ENCODE assay signal across 18 mouse cellular contexts in the genomic region with DNA sequence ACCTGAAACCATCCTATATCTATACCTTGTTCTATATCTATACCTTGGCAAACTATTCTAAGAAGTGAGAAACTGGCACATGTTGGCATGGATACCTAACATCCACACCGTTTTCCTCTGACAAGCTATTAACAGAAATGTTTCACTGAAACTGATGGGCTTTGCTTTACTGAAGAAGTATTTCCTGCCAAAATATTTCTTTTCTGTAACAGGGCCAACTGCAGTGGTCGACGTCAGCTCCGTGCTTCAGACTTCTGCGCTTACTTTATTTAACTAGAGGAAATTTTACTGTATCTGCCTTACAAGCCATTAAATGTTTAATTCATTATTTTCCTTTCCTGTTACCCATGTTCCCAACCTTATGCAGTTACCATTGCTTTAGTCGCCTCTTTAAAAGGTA.
DNase-seq lines count a peak whose midpoint lies in the region; ATAC-seq and TF ChIP-seq lines count a peak whose summit lies in the region.
"Had no signal": no experiment of that assay in that cellular context is flagged by ENCODE, and none has a peak within 500 bp of the region (broad histone marks: within the 10 kb centered on the region; RNA-seq: fewer than 3 reads in every experiment).

No protein-coding gene starts in this region.

- no peak for TF ChIP-seq CTCF in forebrain, postnatal 0 days (IDR thresholded peaks at IDR 0.05; ENCODE audit: low read depth)
- TF ChIP-seq CTCF in lung, embryonic 14.5 days (IDR thresholded peaks at IDR 0.05; ENCODE audit: low read depth), result no peak

- DNase-seq in embryonic facial prominence, embryonic 14.5 days (ENCODE audit: low spot score), result peak; percentile 39
- no peak for DNase-seq in embryonic facial prominence, embryonic 10.5 days (ENCODE audit: low spot score)
- DNase-seq in forebrain, postnatal 0 days, result peak; percentile 28
- peak; percentile 62 for DNase-seq in lung, embryonic 14.5 days
- DNase-seq in lung, adult 18-20 months, result no peak
- DNase-seq in midbrain, embryonic 10.5 days (ENCODE audit: low spot score), result no peak
- DNase-seq: adrenal gland, adult 8-10 months; adrenal gland, postnatal 36 days; B cell, adult 2 months; gastrocnemius, postnatal 36 days; heart, adult 11 months; heart, postnatal 36 days had no signal

- H3K9me3 ChIP-seq in embryonic facial prominence, embryonic 14.5 days (ENCODE audit: control insufficient read depth, low read length), result no peaks in the 10 kb centered on the region
- no peaks in the 10 kb centered on the region for H3K9me3 ChIP-seq in embryonic facial prominence, embryonic 10.5 days
- H3K9me3 ChIP-seq in forebrain, postnatal 0 days (ENCODE audit: low read length), result no peaks in the 10 kb centered on the region
- no peaks in the 10 kb centered on the region for H3K9me3 ChIP-seq in forebrain, embryonic 12.5 days
- no peaks in the 10 kb centered on the region for H3K9me3 ChIP-seq in lung, embryonic 14.5 days (ENCODE audit: low read depth, low read length)
- no peaks in the 10 kb centered on the region for H3K9me3 ChIP-seq in midbrain, embryonic 10.5 days (replicated peaks)
- H3K9me3 ChIP-seq: G1E; heart, embryonic 13.5 days; hindbrain, embryonic 12.5 days had no signal

- 60% methylated on average over 6 of the region's 6 CpGs for WGBS in embryonic facial prominence, embryonic 14.5 days
- WGBS in embryonic facial prominence, embryonic 10.5 days, result 84% methylated on average over 6 of the region's 6 CpGs
- WGBS in forebrain, postnatal 0 days, result 35% methylated on average over 6 of the region's 6 CpGs
- WGBS in forebrain, embryonic 12.5 days, result 80% methylated on average over 6 of the region's 6 CpGs
- 53% methylated on average over 6 of the region's 6 CpGs for WGBS in lung, embryonic 14.5 days
- 86% methylated on average over 6 of the region's 6 CpGs for WGBS in midbrain, embryonic 10.5 days

- no peak for ATAC-seq in embryonic facial prominence, embryonic 14.5 days (ENCODE audit: low read depth)
- no peak for ATAC-seq in forebrain, postnatal 0 days
- no peak for ATAC-seq in forebrain, embryonic 12.5 days (ENCODE audit: low FRiP score)
- no peak for ATAC-seq in lung, embryonic 14.5 days (ENCODE audit: insufficient read depth)
- ATAC-seq: CD4-positive, CD25-positive, alpha-beta regulatory T cell, adult 4 months; inflammation-experienced regulatory T-cells, adult 6 months had no signal

- no peak overlapping the region for H3K9ac ChIP-seq in embryonic facial prominence, embryonic 14.5 days (ENCODE audit: low read depth, low read length)
- no peak overlapping the region for H3K9ac ChIP-seq in forebrain, postnatal 0 days
- H3K9ac ChIP-seq in forebrain, embryonic 12.5 days, result no peak overlapping the region
- H3K9ac ChIP-seq in lung, embryonic 14.5 days, result no peak overlapping the region
- H3K9ac ChIP-seq: heart, embryonic 13.5 days; hindbrain, embryonic 12.5 days had no signal

- no peaks in the 10 kb centered on the region for H3K36me3 ChIP-seq in embryonic facial prominence, embryonic 14.5 days (ENCODE audit: control insufficient read depth, insufficient read depth, low read length)
- no peaks in the 10 kb centered on the region for H3K36me3 ChIP-seq in embryonic facial prominence, embryonic 10.5 days (replicated peaks)
- no peaks in the 10 kb centered on the region for H3K36me3 ChIP-seq in forebrain, postnatal 0 days (ENCODE audit: insufficient read depth)
- H3K36me3 ChIP-seq in forebrain, embryonic 12.5 days (replicated peaks), result no peaks in the 10 kb centered on the region
- H3K36me3 ChIP-seq in lung, embryonic 14.5 days (ENCODE audit: insufficient read depth), result no peaks in the 10 kb centered on the region
- H3K36me3 ChIP-seq in midbrain, embryonic 10.5 days, result no peaks in the 10 kb centered on the region
- H3K36me3 ChIP-seq: G1E; heart, embryonic 13.5 days; hindbrain, embryonic 12.5 days had no signal

- no peaks in the 10 kb centered on the region for H3K4me1 ChIP-seq in embryonic facial prominence, embryonic 14.5 days (ENCODE audit: control insufficient read depth, insufficient read depth, low read length)
- H3K4me1 ChIP-seq in embryonic facial prominence, embryonic 10.5 days, result no peaks in the 10 kb centered on the region
- no peaks in the 10 kb centered on the region for H3K4me1 ChIP-seq in forebrain, postnatal 0 days (ENCODE audit: insufficient read depth)
- H3K4me1 ChIP-seq in forebrain, embryonic 12.5 days, result no peaks in the 10 kb centered on the region
- H3K4me1 ChIP-seq in lung, embryonic 14.5 days (ENCODE audit: insufficient read depth), result no peaks in the 10 kb centered on the region
- no peaks in the 10 kb centered on the region for H3K4me1 ChIP-seq in midbrain, embryonic 10.5 days
- H3K4me1 ChIP-seq: heart, embryonic 13.5 days; hindbrain, embryonic 12.5 days had no signal

- no peak overlapping the region for H3K27ac ChIP-seq in embryonic facial prominence, embryonic 14.5 days (replicated peaks; ENCODE audit: low read depth, low read length)
- no peak overlapping the region for H3K27ac ChIP-seq in embryonic facial prominence, embryonic 10.5 days (replicated peaks)
- H3K27ac ChIP-seq in forebrain, postnatal 0 days (ENCODE audit: low read depth, low read length), result no peak overlapping the region
- no peak overlapping the region for H3K27ac ChIP-seq in forebrain, embryonic 12.5 days
- no peak overlapping the region for H3K27ac ChIP-seq in lung, embryonic 14.5 days (ENCODE audit: low read depth)
- no peak overlapping the region for H3K27ac ChIP-seq in midbrain, embryonic 10.5 days (replicated peaks)
- H3K27ac ChIP-seq: heart, embryonic 13.5 days; hindbrain, embryonic 12.5 days had no signal

- H3K4me2 ChIP-seq in embryonic facial prominence, embryonic 14.5 days (ENCODE audit: low read depth, low read length), result no peak overlapping the region
- peak overlapping the region; percentile 15; the same call in 1 of the 2 replicates for H3K4me2 ChIP-seq in forebrain, postnatal 0 days (ENCODE audit: low read depth)
- no peak overlapping the region for H3K4me2 ChIP-seq in forebrain, embryonic 12.5 days
- no peak overlapping the region for H3K4me2 ChIP-seq in lung, embryonic 14.5 days
- H3K4me2 ChIP-seq: heart, embryonic 13.5 days; hindbrain, embryonic 12.5 days had no signal

- no peaks in the 10 kb centered on the region for H3K27me3 ChIP-seq in embryonic facial prominence, embryonic 14.5 days (replicated peaks; ENCODE audit: control insufficient read depth, insufficient read depth, low read length)
- H3K27me3 ChIP-seq in embryonic facial prominence, embryonic 10.5 days (replicated peaks; ENCODE audit: low read depth, poor library complexity, severe bottlenecking), result no peaks in the 10 kb centered on the region
- H3K27me3 ChIP-seq in forebrain, postnatal 0 days (ENCODE audit: insufficient read depth, low read length), result no peaks in the 10 kb centered on the region
- no peaks in the 10 kb centered on the region for H3K27me3 ChIP-seq in forebrain, embryonic 12.5 days
- no peaks in the 10 kb centered on the region for H3K27me3 ChIP-seq in lung, embryonic 14.5 days (ENCODE audit: insufficient read depth, low read length)
- peaks cover 8% of the 10 kb centered on the region; the same call in 1 of the 2 replicates for H3K27me3 ChIP-seq in midbrain, embryonic 10.5 days (ENCODE audit: low read depth, poor library complexity, severe bottlenecking)
- H3K27me3 ChIP-seq: heart, embryonic 13.5 days; hindbrain, embryonic 12.5 days had no signal

- no peak overlapping the region for H3K4me3 ChIP-seq in embryonic facial prominence, embryonic 14.5 days (ENCODE audit: low read depth, low read length)
- H3K4me3 ChIP-seq in embryonic facial prominence, embryonic 10.5 days, result no peak overlapping the region
- H3K4me3 ChIP-seq in forebrain, postnatal 0 days (ENCODE audit: low read depth, low read length), result no peak overlapping the region
- no peak overlapping the region for H3K4me3 ChIP-seq in forebrain, embryonic 12.5 days (replicated peaks)
- H3K4me3 ChIP-seq in lung, embryonic 14.5 days (ENCODE audit: low read depth, low read length), result no peak overlapping the region
- no peak overlapping the region for H3K4me3 ChIP-seq in midbrain, embryonic 10.5 days
- H3K4me3 ChIP-seq: heart, embryonic 13.5 days; hindbrain, embryonic 12.5 days had no signal

Comparison
In these comparisons a context has a peak if more than half of its experiments do, and no peak if none do; other contexts are left out.
1. DNase-seq: peak in embryonic facial prominence, embryonic 14.5 days (single experiment), forebrain, postnatal 0 days (single experiment) and lung, embryonic 14.5 days (single experiment); none in embryonic facial prominence, embryonic 10.5 days (single experiment), lung, adult 18-20 months (0 of 2) and midbrain, embryonic 10.5 days (single experiment).